Mouse (Mus musculus): Measurements from ENCODE around the gene Slc10a6.

DNA sequence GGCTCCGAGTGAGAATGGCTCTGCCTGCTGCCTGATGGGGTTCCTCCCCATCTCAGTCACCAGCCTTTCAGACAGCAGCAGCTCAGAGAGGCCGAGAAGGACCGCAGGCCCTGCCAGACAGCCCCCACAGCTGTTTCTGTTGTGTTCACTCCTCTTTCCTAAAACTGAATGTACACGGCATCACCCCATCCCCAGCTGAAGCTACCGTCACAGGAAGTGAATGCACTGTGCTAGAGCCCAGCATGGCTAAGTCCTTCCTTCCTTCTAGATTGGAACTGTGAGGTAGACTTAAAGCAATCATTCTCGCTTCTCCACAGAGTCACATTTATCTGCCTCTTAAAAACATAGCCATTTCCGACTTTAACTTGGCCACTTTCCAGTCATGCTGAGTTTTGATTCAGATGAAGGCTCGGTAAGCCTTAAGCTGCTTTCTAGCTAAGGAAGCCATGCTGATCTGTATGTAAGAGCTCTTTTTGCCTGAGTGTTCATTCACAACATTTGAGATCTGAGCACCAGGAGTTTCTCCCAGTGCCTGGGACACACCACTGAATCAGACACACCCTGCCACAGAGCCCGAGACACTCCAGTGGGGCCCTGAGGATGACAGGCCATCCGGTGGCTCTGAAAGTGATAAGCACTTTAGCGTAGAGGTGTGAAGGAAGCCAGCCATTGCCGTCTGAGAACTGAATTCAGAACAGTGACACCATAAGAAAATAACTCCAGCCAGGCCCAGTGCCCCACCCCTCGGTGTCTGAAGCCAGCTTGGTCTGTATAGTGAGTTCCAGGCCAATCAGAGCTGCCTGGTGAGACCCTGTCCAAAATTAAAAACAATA is 33.6 kb downstream of the Slc10a6 start:
- no peak for TF ChIP-seq TAL1 (IDR thresholded peaks at IDR 0.05; ENCODE audit: low read length)
- no peak for TF ChIP-seq GATA1 (IDR thresholded peaks at IDR 0.05; ENCODE audit: low read length)
